Mouse (Mus musculus): ENCODE measurements around the gene Lgals3. TPM values are rescaled to one million over a fixed set of nuclear protein-coding genes. Genes with fewer than 3 reads are reported as not detected.
A peak's percentile ranks its signal among the peaks of the same experiment; 100 is the strongest.

Lgals3 gene
- polyA plus RNA-seq, 1 experiment from 2014 or later: 81.7 TPM

- H3K36me3 ChIP-seq (ENCODE audit: control insufficient read depth, insufficient read depth, low read length): peaks cover 16% of the 10 kb centered on the region; the same call in 1 of the 2 replicates
- no peak overlapping the region for H3K9ac ChIP-seq (ENCODE audit: low read depth, low read length)
- H3K4me1 ChIP-seq (ENCODE audit: control insufficient read depth, insufficient read depth, low read length): peaks cover 13% of the 10 kb centered on the region
- ATAC-seq (ENCODE audit: low read depth) (no peak), DNase-seq (ENCODE audit: low spot score) (no peak)
- no peaks in the 10 kb centered on the region for H3K9me3 ChIP-seq (ENCODE audit: control insufficient read depth, low read length)
- H3K27me3 ChIP-seq (replicated peaks; ENCODE audit: control insufficient read depth, insufficient read depth, low read length): no peaks in the 10 kb centered on the region
- no peak overlapping the region for H3K27ac ChIP-seq (replicated peaks; ENCODE audit: low read depth, low read length)
- WGBS: 88% methylated on average over 24 of the region's 24 CpGs
- no peak overlapping the region for H3K4me2 ChIP-seq (ENCODE audit: low read depth, low read length)
- no peak overlapping the region for H3K4me3 ChIP-seq (ENCODE audit: low read depth, low read length)
Observed at GRCm38 (mm10) chr14:47419723-47420276, 52.2 kb downstream of the Lgals3 start.

GRCm38 (mm10) chr14:47421606-47422005 lies 54.1 kb downstream of the Lgals3 start:
- Histone ChIP-seq H3K4me3 (ENCODE audit: low read depth, low read length) (no peak overlapping the region), H3K9me3 (ENCODE audit: control insufficient read depth, low read length) (no peaks in the 10 kb centered on the region), H3K36me3 (ENCODE audit: control insufficient read depth, insufficient read depth, low read length) (no peaks in the 10 kb centered on the region), H3K4me2 (ENCODE audit: low read depth, low read length) (no peak overlapping the region), H3K27ac (replicated peaks; ENCODE audit: low read depth, low read length) (no peak overlapping the region), H3K9ac (ENCODE audit: low read depth, low read length) (no peak overlapping the region), H3K4me1 (ENCODE audit: control insufficient read depth, insufficient read depth, low read length) (peaks cover 13% of the 10 kb centered on the region), H3K27me3 (replicated peaks; ENCODE audit: control insufficient read depth, insufficient read depth, low read length) (no peaks in the 10 kb centered on the region)
- WGBS: 26% methylated on average over 2 of the region's 2 CpGs
- no peak for ATAC-seq (ENCODE audit: low read depth)
- peak; percentile 67 for DNase-seq (ENCODE audit: low spot score)

GRCm38 (mm10) chr14:47422466-47422865 lies 54.9 kb downstream of the Lgals3 start:
- WGBS: 63% methylated on average over 4 of the region's 4 CpGs
- H3K4me3 ChIP-seq (ENCODE audit: low read depth, low read length): no peak overlapping the region
- no peaks in the 10 kb centered on the region for H3K36me3 ChIP-seq (ENCODE audit: control insufficient read depth, insufficient read depth, low read length)
- no peak overlapping the region for H3K4me2 ChIP-seq (ENCODE audit: low read depth, low read length)
- H3K27me3 ChIP-seq (replicated peaks; ENCODE audit: control insufficient read depth, insufficient read depth, low read length): no peaks in the 10 kb centered on the region
- no peak overlapping the region for H3K9ac ChIP-seq (ENCODE audit: low read depth, low read length)
- peaks cover 6% of the 10 kb centered on the region for H3K4me1 ChIP-seq (ENCODE audit: control insufficient read depth, insufficient read depth, low read length)
- no peaks in the 10 kb centered on the region for H3K9me3 ChIP-seq (ENCODE audit: control insufficient read depth, low read length)
- no peak overlapping the region for H3K27ac ChIP-seq (replicated peaks; ENCODE audit: low read depth, low read length)
- ATAC-seq (ENCODE audit: low read depth) (no peak), DNase-seq (ENCODE audit: low spot score) (no peak)

DNA sequence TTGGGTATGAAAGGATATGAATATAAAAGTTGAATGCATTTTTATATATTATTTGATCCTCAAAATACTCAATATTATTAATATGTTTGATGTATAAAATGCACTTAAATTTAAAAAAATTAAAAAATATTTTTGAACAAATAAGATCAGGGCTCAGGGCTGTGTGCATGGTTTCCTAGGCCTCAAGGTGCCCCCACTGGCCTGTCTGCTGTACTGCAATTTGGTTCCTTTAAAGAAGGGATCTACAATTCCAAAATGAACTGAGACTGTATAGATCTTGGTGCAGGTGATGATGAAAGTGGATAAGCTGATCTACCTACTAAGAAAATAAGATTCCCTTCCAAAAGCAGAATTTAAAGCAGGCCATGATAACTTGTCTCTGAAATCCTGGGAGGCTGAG lies 65.4 kb downstream of the Lgals3 start:
- Histone ChIP-seq H3K27me3 (replicated peaks; ENCODE audit: control insufficient read depth, insufficient read depth, low read length) (no peaks in the 10 kb centered on the region), H3K4me2 (ENCODE audit: low read depth, low read length) (no peak overlapping the region), H3K27ac (replicated peaks; ENCODE audit: low read depth, low read length) (no peak overlapping the region), H3K9ac (ENCODE audit: low read depth, low read length) (no peak overlapping the region), H3K4me1 (ENCODE audit: control insufficient read depth, insufficient read depth, low read length) (no peaks in the 10 kb centered on the region), H3K9me3 (ENCODE audit: control insufficient read depth, low read length) (no peaks in the 10 kb centered on the region), H3K36me3 (ENCODE audit: control insufficient read depth, insufficient read depth, low read length) (no peaks in the 10 kb centered on the region), H3K4me3 (ENCODE audit: low read depth, low read length) (no peak overlapping the region)
- DNase-seq (ENCODE audit: low spot score) (no peak), ATAC-seq (ENCODE audit: low read depth) (no peak)

Other genes starting within 250 kb of the Lgals3 start
- 2.1 and 2.3 TPM in 2 replicates for gene Gch1, start 178.3 kb upstream of the Lgals3 start, polyA plus RNA-seq (2014; fragmentation: Nextera tagmentation; extraction: Ambion mirVana)
- gene Wdhd1, start 90.9 kb upstream of the Lgals3 start, polyA plus RNA-seq (2014; fragmentation: Nextera tagmentation; extraction: Ambion mirVana): 22.0 and 26.7 TPM in 2 replicates
- gene Socs4, start 90.8 kb upstream of the Lgals3 start, polyA plus RNA-seq (2014; fragmentation: Nextera tagmentation; extraction: Ambion mirVana): 4.2 and 4.7 TPM in 2 replicates
- 75.6 and 78.8 TPM in 2 replicates for gene Mapk1ip1l, start 69.5 kb upstream of the Lgals3 start, polyA plus RNA-seq (2014; fragmentation: Nextera tagmentation; extraction: Ambion mirVana)
- 25.5 and 35.1 TPM in 2 replicates for gene Dlgap5, start 50.7 kb downstream of the Lgals3 start, polyA plus RNA-seq (2014; fragmentation: Nextera tagmentation; extraction: Ambion mirVana)
- 23.5 and 24.4 TPM in 2 replicates for gene Fbxo34, start 82.7 kb downstream of the Lgals3 start, polyA plus RNA-seq (2014; fragmentation: Nextera tagmentation; extraction: Ambion mirVana)
- 12.5 and 14.4 TPM in 2 replicates for gene Atg14, start 202.9 kb downstream of the Lgals3 start, polyA plus RNA-seq (2014; fragmentation: Nextera tagmentation; extraction: Ambion mirVana)